Mouse (Mus musculus) liver, adult 2 months (tissue): Measurements from ENCODE around the gene Gdpgp1.

Experiments used
- CTCF ChIP-seq: fragments of 200-500 bp; IDR thresholded peaks from 2 replicates; pipeline ENCODE4 v1.5.1; 2011; ENCODE audit warnings: low read depth, low read length, control low read depth
- POLR2A ChIP-seq: fragments of 200-500 bp; IDR thresholded peaks from 2 replicates; pipeline ENCODE4 v1.6.1; 2011; ENCODE audit warnings: low read length, control low read depth; ENCODE audit not compliant: insufficient read depth; ENCODE audit errors: extremely low read depth

DNA sequence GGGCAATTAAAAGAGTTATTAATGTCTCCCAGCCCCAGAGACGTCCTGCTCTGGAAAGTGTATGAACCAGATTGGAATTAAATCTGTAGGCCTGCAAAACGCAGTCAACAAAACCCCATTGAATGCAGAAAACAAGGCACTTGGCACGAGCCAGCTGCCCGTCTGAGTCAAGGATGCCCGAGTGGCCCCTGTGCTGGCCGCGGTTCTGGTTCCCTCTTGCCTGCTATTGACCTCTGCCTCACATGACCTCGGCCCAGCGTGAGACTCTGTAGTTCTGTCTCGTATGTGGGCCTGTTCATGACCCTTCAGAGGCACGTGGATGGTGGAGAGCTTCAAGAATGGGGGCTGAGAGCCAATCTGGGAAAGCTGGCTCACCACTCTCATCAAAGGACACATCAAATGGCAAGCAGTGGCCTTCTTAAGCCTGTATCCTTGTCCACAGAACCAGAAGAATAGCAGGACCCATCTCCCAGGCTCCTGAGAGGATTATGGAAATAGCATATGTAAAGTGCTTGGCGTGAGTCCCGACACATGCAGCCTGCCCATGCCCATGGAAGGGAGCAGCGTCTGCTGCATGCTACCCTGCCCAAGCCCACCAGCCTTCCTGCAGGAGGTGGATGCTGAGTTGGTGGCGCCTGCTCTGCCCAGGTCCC is 30.7 kb upstream of the Gdpgp1 start:
- no peak for TF ChIP-seq CTCF
- TF ChIP-seq POLR2A: no peak
